Mouse (Mus musculus) ES-Bruce4 (cell line): ENCODE results near the gene Dhrs2. TPM values are rescaled to one million over a fixed set of nuclear protein-coding genes. Genes with fewer than 3 reads are reported as not detected.

Experiments used
- H3K27ac ChIP-seq: 2 replicates; pipeline ENCODE4 v1.5.1; 2012; ENCODE audit warnings: low read length, inconsistent platforms; ENCODE audit not compliant: insufficient read depth
- H3K27me3 ChIP-seq: 2 replicates; pipeline ENCODE4 v1.6.1; 2012; ENCODE audit warnings: mild to moderate bottlenecking, low read length, inconsistent platforms; ENCODE audit not compliant: control insufficient read depth, poor library complexity, insufficient read depth, severe bottlenecking
- H3K36me3 ChIP-seq: 2 replicates; pipeline ENCODE4 v1.6.1; 2012; ENCODE audit warnings: inconsistent platforms, mild to moderate bottlenecking, low read length, moderate library complexity; ENCODE audit not compliant: control insufficient read depth, poor library complexity, insufficient read depth, severe bottlenecking
- H3K4me1 ChIP-seq: one replicate; pipeline ENCODE4 v1.8.1; 2011; ENCODE audit warnings: low read length; ENCODE audit not compliant: control insufficient read depth, insufficient read depth
- H3K4me3 ChIP-seq: 2 replicates; pipeline ENCODE4 v1.5.1; 2011; ENCODE audit warnings: low read depth, mild to moderate bottlenecking, low read length
- H3K9ac ChIP-seq: 2 replicates; pipeline ENCODE4 v1.6.1; 2012; ENCODE audit warnings: low read depth, mild to moderate bottlenecking, inconsistent platforms; ENCODE audit not compliant: poor library complexity, severe bottlenecking
- H3K9me3 ChIP-seq: replicated peaks from 2 replicates; pipeline ENCODE4 v1.6.1; 2012; ENCODE audit warnings: mild to moderate bottlenecking, low read length, inconsistent platforms; ENCODE audit not compliant: control insufficient read depth, poor library complexity, insufficient read depth, severe bottlenecking
- CTCF ChIP-seq: IDR thresholded peaks from one replicate; pipeline ENCODE4 v1.8.1; 2011; ENCODE audit warnings: low read depth, low read length
- EP300 ChIP-seq: IDR thresholded peaks from 2 replicates; pipeline ENCODE4 v1.6.1; 2011; ENCODE audit warnings: low read depth, low read length; ENCODE audit not compliant: insufficient read depth
- POLR2A ChIP-seq: IDR thresholded peaks from one replicate; pipeline ENCODE4 v1.8.1; 2011; ENCODE audit warnings: low read length; ENCODE audit not compliant: insufficient read depth
- polyA plus RNA-seq: library from polyadenylated mRNA; stranded (reverse); fragments of >200 nt; gene quantifications from 2 replicates; pipeline ENCODE4 v1.2.4, GENCODE M21; 2011; ENCODE audit warnings: low read depth; ENCODE audit not compliant: missing spikeins, insufficient read depth, insufficient read length

Gene Dhrs2
- not detected in 2 replicates for polyA plus RNA-seq

- Histone ChIP-seq H3K4me1 (no peaks in the 10 kb centered on the region), H3K27ac (no peak within 1 kb of the TSS), H3K27me3 (no peaks in the 10 kb centered on the region), H3K9ac (no peak within 1 kb of the TSS), H3K36me3 (no peaks in the 10 kb centered on the region), H3K4me3 (no peak within 1 kb of the TSS), H3K9me3 (peaks cover 21% of the 10 kb centered on the region)
- no peak for TF ChIP-seq EP300
- TF ChIP-seq CTCF, result no peak
- no peak for TF ChIP-seq POLR2A
These were observed at the start of gene Dhrs2 for GRCm38 (mm10) chr14:55221707-55222106. Gene Dhrs2 (plus strand): TSS chr14:55222007.

DNA sequence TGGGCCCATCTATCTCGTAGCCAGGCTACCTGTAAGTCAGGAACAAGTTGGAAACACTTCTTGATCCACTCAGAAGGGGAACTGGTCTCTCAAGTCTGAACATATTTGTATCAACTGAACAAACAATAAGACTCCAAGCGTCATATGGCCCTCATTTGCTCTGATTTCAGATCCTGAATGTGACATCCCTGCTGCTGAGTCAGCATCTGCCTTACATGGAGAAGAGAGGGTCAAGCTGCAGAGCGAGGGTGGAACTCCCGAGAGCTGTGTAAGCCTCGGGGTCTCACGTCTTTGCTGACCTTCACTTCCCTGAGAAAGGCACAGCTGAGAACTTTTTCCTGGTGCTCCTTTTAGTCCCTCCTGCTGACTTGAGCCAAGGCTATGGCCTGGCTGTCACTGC, 47.6 kb upstream of the Dhrs2 start:
- H3K27ac ChIP-seq, result no peak overlapping the region
- no peak overlapping the region for H3K9ac ChIP-seq
- no peak overlapping the region for H3K4me3 ChIP-seq
- H3K27me3 ChIP-seq, result no peaks in the 10 kb centered on the region
- H3K9me3 ChIP-seq, result no peaks in the 10 kb centered on the region
- TF ChIP-seq CTCF (no peak), EP300 (no peak), POLR2A (no peak)
- H3K4me1 ChIP-seq, result no peaks in the 10 kb centered on the region
- H3K36me3 ChIP-seq, result no peaks in the 10 kb centered on the region

DNA sequence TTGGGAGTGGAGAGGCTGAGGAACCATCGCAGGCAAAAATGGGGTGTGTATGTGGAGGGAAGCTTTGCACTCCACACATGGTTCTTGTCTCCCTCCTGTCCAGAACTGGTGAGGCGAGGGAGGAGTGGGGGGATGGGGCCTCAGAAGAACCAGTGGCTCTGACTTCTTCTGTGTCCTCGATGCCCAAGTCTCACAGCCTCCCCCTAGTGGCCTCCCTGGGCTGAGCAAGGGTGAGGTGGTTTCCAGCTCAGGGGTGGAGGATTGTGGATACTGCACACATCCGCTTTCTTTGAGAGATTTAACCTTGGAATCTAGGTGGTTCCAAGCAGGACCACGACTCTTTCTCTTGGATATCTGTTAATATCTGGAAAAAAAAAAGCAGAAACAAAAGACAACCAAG, 44.5 kb upstream of the Dhrs2 start:
- Histone ChIP-seq H3K27me3 (no peaks in the 10 kb centered on the region), H3K36me3 (no peaks in the 10 kb centered on the region), H3K4me1 (no peaks in the 10 kb centered on the region), H3K27ac (no peak overlapping the region), H3K9ac (no peak overlapping the region), H3K4me3 (no peak overlapping the region), H3K9me3 (no peaks in the 10 kb centered on the region)
- TF ChIP-seq POLR2A (no peak), CTCF (peak; percentile 81), EP300 (no peak)

GRCm38 (mm10) chr14:55180951-55181350, 40.9 kb upstream of the Dhrs2 start:
- H3K4me3 ChIP-seq, result no peak overlapping the region
- no peak overlapping the region for H3K27ac ChIP-seq
- no peaks in the 10 kb centered on the region for H3K4me1 ChIP-seq
- H3K36me3 ChIP-seq, result no peaks in the 10 kb centered on the region
- H3K9me3 ChIP-seq, result peaks cover 14% of the 10 kb centered on the region
- no peaks in the 10 kb centered on the region for H3K27me3 ChIP-seq
- H3K9ac ChIP-seq, result no peak overlapping the region
- TF ChIP-seq POLR2A (no peak), EP300 (no peak), CTCF (no peak)

DNA sequence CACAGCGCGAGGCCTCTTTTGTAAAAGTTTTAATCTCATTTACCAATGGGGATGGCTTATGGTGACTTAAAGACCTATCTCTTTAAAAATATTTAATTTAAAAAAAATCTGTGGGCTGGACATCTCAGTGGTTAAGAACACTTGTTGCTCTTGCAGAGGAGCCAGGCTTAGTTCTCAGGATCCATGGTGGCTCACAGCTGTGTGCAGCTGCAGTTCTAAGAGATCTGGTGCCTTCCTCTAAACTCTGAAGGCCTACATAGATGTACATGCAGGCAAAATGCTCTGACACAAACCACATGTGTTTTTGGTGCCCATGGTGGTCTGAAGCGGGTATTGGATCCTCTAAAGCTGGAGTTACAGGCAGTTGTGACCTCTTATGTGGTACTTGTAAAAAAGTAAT, 38.6 kb upstream of the Dhrs2 start:
- Histone ChIP-seq H3K4me1 (no peaks in the 10 kb centered on the region), H3K9ac (no peak overlapping the region), H3K36me3 (no peaks in the 10 kb centered on the region), H3K27me3 (no peaks in the 10 kb centered on the region), H3K9me3 (peaks cover 14% of the 10 kb centered on the region), H3K27ac (no peak overlapping the region), H3K4me3 (no peak overlapping the region)
- TF ChIP-seq CTCF (no peak), EP300 (no peak), POLR2A (no peak)

GRCm38 (mm10) chr14:55184640-55185145, 37.1 kb upstream of the Dhrs2 start:
- peak overlapping the region; percentile 73 for H3K27ac ChIP-seq
- TF ChIP-seq CTCF (no peak), EP300 (no peak), POLR2A (no peak)
- no peaks in the 10 kb centered on the region for H3K4me1 ChIP-seq
- no peaks in the 10 kb centered on the region for H3K27me3 ChIP-seq
- H3K9ac ChIP-seq, result no peak overlapping the region
- no peaks in the 10 kb centered on the region for H3K36me3 ChIP-seq
- peaks cover 14% of the 10 kb centered on the region for H3K9me3 ChIP-seq
- no peak overlapping the region for H3K4me3 ChIP-seq
